ENCODE assay signal across 8 mouse cellular contexts in the genomic region with DNA sequence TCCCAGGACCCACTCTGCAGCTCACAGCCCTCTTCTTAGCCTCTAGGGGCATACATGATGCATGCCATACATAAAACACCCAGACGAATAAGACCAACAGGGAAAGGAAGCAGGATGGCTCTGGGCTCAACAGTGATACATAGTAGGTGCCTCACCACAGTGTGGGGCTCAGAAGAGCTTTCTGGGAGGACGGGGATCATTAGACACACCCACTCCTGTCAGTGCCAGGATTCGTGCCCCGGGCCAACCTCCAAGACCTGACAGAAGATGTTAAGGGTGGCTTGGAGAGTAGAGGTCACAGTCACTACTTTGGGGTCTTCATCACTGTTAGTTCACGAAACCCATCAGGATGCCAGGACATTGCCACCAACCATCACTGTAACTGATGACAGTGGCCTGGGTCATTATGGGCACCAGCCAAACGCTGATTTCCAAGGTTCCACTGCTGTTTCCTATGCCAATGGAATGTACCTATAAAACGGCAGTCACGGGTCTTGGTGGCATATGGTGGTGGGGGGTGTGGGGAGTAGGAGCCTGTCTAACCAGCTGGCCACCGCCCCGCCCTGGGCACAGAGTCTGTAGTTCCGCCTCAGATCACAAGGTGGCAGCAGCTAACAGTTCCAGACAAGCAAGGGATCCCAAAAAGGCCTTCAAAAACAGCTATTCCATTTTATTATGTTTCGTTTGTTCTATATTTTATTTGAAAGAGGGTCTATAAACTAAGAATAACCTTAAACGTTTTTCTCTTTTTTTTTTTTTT. TPM values are rescaled to one million over a fixed set of nuclear protein-coding genes. Genes with fewer than 3 reads are reported as not detected.
DNase-seq lines count a peak whose midpoint lies in the region; ATAC-seq and TF ChIP-seq lines count a peak whose summit lies in the region.

No protein-coding gene starts in this region.

- H3K36me3 ChIP-seq in limb, embryonic 11.5 days (ENCODE audit: control insufficient read depth, insufficient read depth, low read length), result peaks cover 17% of the 10 kb centered on the region
- H3K36me3 ChIP-seq in midbrain, postnatal 0 days (ENCODE audit: insufficient read depth, low read length), result peaks cover 15% of the 10 kb centered on the region; the same call in 1 of the 2 replicates

- 0 out of 2 replicates have a peak, but pooled peaks cover 3% of the 10 kb centered on the region for H3K9me3 ChIP-seq in limb, embryonic 11.5 days (ENCODE audit: control insufficient read depth, low read length)
- no peaks in the 10 kb centered on the region for H3K9me3 ChIP-seq in midbrain, postnatal 0 days (ENCODE audit: low read length)

- H3K27me3 ChIP-seq in limb, embryonic 11.5 days (ENCODE audit: control insufficient read depth, insufficient read depth, low read length), result no peaks in the 10 kb centered on the region
- H3K27me3 ChIP-seq in midbrain, postnatal 0 days (ENCODE audit: insufficient read depth, low read length), result no peaks in the 10 kb centered on the region

- no peak overlapping the region for H3K4me3 ChIP-seq in limb, embryonic 11.5 days (ENCODE audit: low read depth, low read length)
- H3K4me3 ChIP-seq in midbrain, postnatal 0 days (ENCODE audit: low read depth, low read length), result no peak overlapping the region

- TF ChIP-seq CTCF in midbrain, postnatal 0 days (IDR thresholded peaks at IDR 0.05), result peak; percentile 91

- no peak overlapping the region for H3K4me2 ChIP-seq in limb, embryonic 11.5 days (ENCODE audit: low read depth, severe bottlenecking)
- no peak overlapping the region for H3K4me2 ChIP-seq in midbrain, postnatal 0 days (ENCODE audit: low read depth, low read length, poor library complexity, severe bottlenecking)

- 0 out of 2 replicates have a peak, but pooled peaks have one; percentile 32 for ATAC-seq in limb, embryonic 11.5 days (ENCODE audit: insufficient number of reproducible peaks, low FRiP score, low TSS enrichment, low read depth)
- ATAC-seq in midbrain, postnatal 0 days (ENCODE audit: low FRiP score), result no peak

- H3K27ac ChIP-seq in limb, embryonic 11.5 days (replicated peaks; ENCODE audit: low read depth, low read length), result no peak overlapping the region
- no peak overlapping the region for H3K27ac ChIP-seq in midbrain, postnatal 0 days (ENCODE audit: low read depth, low read length)

- H3K9ac ChIP-seq in limb, embryonic 11.5 days (ENCODE audit: low read length), result no peak overlapping the region
- no peak overlapping the region for H3K9ac ChIP-seq in midbrain, postnatal 0 days (replicated peaks; ENCODE audit: low read length, poor library complexity, severe bottlenecking)

- 19% methylated on average over 13 of the region's 13 CpGs for WGBS in limb, embryonic 11.5 days
- whole genome bisulfite sequencing in midbrain, postnatal 0 days, result 23% methylated on average over 13 of the region's 13 CpGs

- peak; percentile 75 for DNase-seq in 3134 (ENCODE audit: extremely low read depth, insufficient read length, low spot score)
- peak; percentile 75 to 93 for DNase-seq in adrenal gland, adult (ENCODE audit: inconsistent age in 2 of 2, low spot score in 1 of 2)
- DNase-seq in embryo, embryonic 10 days (ENCODE audit: low spot score), result peak; percentile 82
- peak; percentile 87 for DNase-seq in gastrocnemius, postnatal 10 days
- DNase-seq in kidney, adult 8-10 months, result peak; percentile 64 to 86
- DNase-seq in limb, embryonic 11.5 days (ENCODE audit: low spot score), result peak; percentile 94
- DNase-seq in midbrain, postnatal 0 days (ENCODE audit: low spot score), result peak; percentile 80
- peak; percentile 62 to 79 for DNase-seq in spleen, postnatal 14 days (ENCODE audit: low spot score in 2 of 2)

- H3K4me1 ChIP-seq in limb, embryonic 11.5 days (ENCODE audit: control insufficient read depth, insufficient read depth, low read length), result peaks cover 4% of the 10 kb centered on the region; the same call in 1 of the 2 replicates
- no peaks in the 10 kb centered on the region for H3K4me1 ChIP-seq in midbrain, postnatal 0 days (ENCODE audit: insufficient read depth, low read length)

RNA-seq across cellular contexts. Expression of a gene that starts 16.5 kb away (rescaled TPM):
- total RNA-seq in gastrocnemius, postnatal 10 days (2021), result 10 to 100 TPM; 91.3 to 94.2 TPM
- polyA plus RNA-seq in limb, embryonic 11.5 days (2014; fragmentation: Nextera tagmentation; extraction: Ambion mirVana), result 872 and 879 TPM in 2 replicates
- 119 and 193 TPM in 2 replicates for total RNA-seq in midbrain, postnatal 0 days (2014; rRNA removed)
- 284 and 296 TPM in 2 replicates for polyA plus RNA-seq in midbrain, postnatal 0 days (2015; fragmentation: Nextera tagmentation; extraction: Ambion mirVana)

RNA-seq across cellular contexts. Expression of a gene that starts 41.1 kb away (rescaled TPM):
- 10 to 100 TPM; 34.4 to 45.0 TPM for total RNA-seq in gastrocnemius, postnatal 10 days (2021)
- polyA plus RNA-seq in limb, embryonic 11.5 days (2014; fragmentation: Nextera tagmentation; extraction: Ambion mirVana), result 125 and 127 TPM in 2 replicates
- total RNA-seq in midbrain, postnatal 0 days (2014; rRNA removed), result 44.2 and 58.1 TPM in 2 replicates
- 42.1 and 47.9 TPM in 2 replicates for polyA plus RNA-seq in midbrain, postnatal 0 days (2015; fragmentation: Nextera tagmentation; extraction: Ambion mirVana)

RNA-seq across cellular contexts. Expression of a gene that starts 41.8 kb away (rescaled TPM):
- 10 to 100 TPM; 43.0 to 46.3 TPM for total RNA-seq in gastrocnemius, postnatal 10 days (2021)
- polyA plus RNA-seq in limb, embryonic 11.5 days (2014; fragmentation: Nextera tagmentation; extraction: Ambion mirVana), result 40.7 and 41.5 TPM in 2 replicates
- 44.4 and 57.7 TPM in 2 replicates for total RNA-seq in midbrain, postnatal 0 days (2014; rRNA removed)
- 220 and 237 TPM in 2 replicates for polyA plus RNA-seq in midbrain, postnatal 0 days (2015; fragmentation: Nextera tagmentation; extraction: Ambion mirVana)
